Mouse (Mus musculus) testis, adult 2 months (tissue): ENCODE data around the gene Olfr1264.

Experiments used
- CTCF ChIP-seq: fragments of 200-500 bp; IDR thresholded peaks from 2 replicates; pipeline ENCODE4 v1.5.1; 2012; ENCODE audit warnings: low read depth, mild to moderate bottlenecking, inconsistent platforms, low read length, moderate library complexity; ENCODE audit not compliant: control insufficient read depth, insufficient read depth, insufficient replicate concordance
- POLR2A ChIP-seq: fragments of 200-500 bp; IDR thresholded peaks from 2 replicates; pipeline ENCODE4 v1.6.1; 2012; ENCODE audit warnings: low read depth, mild to moderate bottlenecking, inconsistent platforms, low read length, moderate library complexity; ENCODE audit not compliant: control insufficient read depth

DNA sequence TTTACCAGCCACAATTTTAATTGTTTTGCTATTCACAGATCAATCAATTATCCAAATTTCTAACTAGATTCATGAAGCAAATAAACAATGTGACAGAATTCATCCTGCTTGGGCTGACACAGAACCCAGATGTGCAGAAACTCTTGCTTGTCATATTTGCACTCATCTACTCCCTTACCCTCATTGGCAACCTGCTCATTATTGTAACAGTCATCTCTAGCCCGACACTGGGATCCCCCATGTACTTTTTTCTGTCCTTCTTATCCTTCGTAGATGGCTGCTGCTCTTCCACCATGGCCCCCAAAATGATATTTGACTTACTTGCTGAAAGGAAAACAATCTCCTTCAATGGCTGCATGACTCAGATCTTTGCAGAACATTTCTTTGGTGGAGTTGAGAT lies 47.7 kb downstream of the Olfr1264 start:
- no peak for TF ChIP-seq CTCF
- no peak for TF ChIP-seq POLR2A
